Mouse (Mus musculus): ENCODE results near the gene Trarg1. TPM values are rescaled to one million over a fixed set of nuclear protein-coding genes. Genes with fewer than 3 reads are reported as not detected.
A peak's percentile ranks its signal among the peaks of the same experiment; 100 is the strongest.
"Not testable (repeated sequence)": the region's sequence is repeated elsewhere in the genome, so short reads cannot be mapped to it uniquely, and the experiment has no call there.

Trarg1 gene
- total RNA-seq (2014; rRNA removed; ENCODE audit: low replicate concordance), result 0.46 and 0.50 TPM in 2 replicates
- 0.82 and 0.92 TPM in 2 replicates for polyA plus RNA-seq (2015; fragmentation: Nextera tagmentation; extraction: Ambion mirVana)

- not testable (repeated sequence) for DNase-seq (ENCODE audit: low spot score); H3K9me3 ChIP-seq (replicated peaks; ENCODE audit: control insufficient read depth, low read length); H3K4me1 ChIP-seq (ENCODE audit: control insufficient read depth, insufficient read depth); ATAC-seq (ENCODE audit: insufficient read depth, low read depth); H3K9ac ChIP-seq (replicated peaks; ENCODE audit: low read depth, low read length); H3K4me3 ChIP-seq (ENCODE audit: low read depth, low read length); H3K36me3 ChIP-seq (replicated peaks; ENCODE audit: control insufficient read depth, insufficient read depth, low read length); H3K27ac ChIP-seq (ENCODE audit: low read depth)
- Histone ChIP-seq H3K27me3 (ENCODE audit: control insufficient read depth, insufficient read depth, low read length) (peaks cover 12% of the 10 kb centered on the region), H3K4me2 (ENCODE audit: low read depth, low read length) (peak within 1 kb of the TSS; percentile 18; the same call in 1 of the 2 replicates)
- WGBS, result 28% methylated on average over 7 of the region's 8 CpGs
Measured at GRCm38 (mm10) chr11:76679508-76679907, at the start of gene Trarg1. Gene Trarg1, plus strand, starts transcription at chr11:76679808.

GRCm38 (mm10) chr11:76630023-76630422 is 49.6 kb upstream of the Trarg1 start:
- Histone ChIP-seq H3K36me3 (replicated peaks; ENCODE audit: control insufficient read depth, insufficient read depth, low read length) (no peaks in the 10 kb centered on the region), H3K4me2 (ENCODE audit: low read depth, low read length) (no peak overlapping the region), H3K9ac (replicated peaks; ENCODE audit: low read depth, low read length) (no peak overlapping the region), H3K4me3 (ENCODE audit: low read depth, low read length) (no peak overlapping the region), H3K9me3 (replicated peaks; ENCODE audit: control insufficient read depth, low read length) (peaks cover 3% of the 10 kb centered on the region; the same call in 1 of the 2 replicates), H3K4me1 (ENCODE audit: control insufficient read depth, insufficient read depth) (peaks cover 6% of the 10 kb centered on the region; the same call in 1 of the 2 replicates), H3K27me3 (ENCODE audit: control insufficient read depth, insufficient read depth, low read length) (0 out of 2 replicates have a peak, but pooled peaks cover 5% of the 10 kb centered on the region), H3K27ac (ENCODE audit: low read depth) (no peak overlapping the region)
- ATAC-seq (ENCODE audit: insufficient read depth, low read depth) (no peak), DNase-seq (ENCODE audit: low spot score) (no peak)
- 66% methylated on average over 2 of the region's 2 CpGs for WGBS
- TF ChIP-seq EP300 (IDR thresholded peaks at IDR 0.05; ENCODE audit: low read depth) (no peak), CTCF (IDR thresholded peaks at IDR 0.05; ENCODE audit: low read depth) (no peak)

GRCm38 (mm10) chr11:76630487-76630886 is 49.1 kb upstream of the Trarg1 start:
- no peaks in the 10 kb centered on the region for H3K36me3 ChIP-seq (replicated peaks; ENCODE audit: control insufficient read depth, insufficient read depth, low read length)
- H3K4me1 ChIP-seq (ENCODE audit: control insufficient read depth, insufficient read depth), result peaks cover 6% of the 10 kb centered on the region; the same call in 1 of the 2 replicates
- ATAC-seq (ENCODE audit: insufficient read depth, low read depth) (no peak), DNase-seq (ENCODE audit: low spot score) (no peak)
- H3K4me2 ChIP-seq (ENCODE audit: low read depth, low read length), result no peak overlapping the region
- H3K9me3 ChIP-seq (replicated peaks; ENCODE audit: control insufficient read depth, low read length), result peaks cover 3% of the 10 kb centered on the region; the same call in 1 of the 2 replicates
- H3K27ac ChIP-seq (ENCODE audit: low read depth), result no peak overlapping the region
- no peak overlapping the region for H3K9ac ChIP-seq (replicated peaks; ENCODE audit: low read depth, low read length)
- H3K4me3 ChIP-seq (ENCODE audit: low read depth, low read length), result no peak overlapping the region
- 0 out of 2 replicates have a peak, but pooled peaks cover 5% of the 10 kb centered on the region for H3K27me3 ChIP-seq (ENCODE audit: control insufficient read depth, insufficient read depth, low read length)
- TF ChIP-seq EP300 (IDR thresholded peaks at IDR 0.05; ENCODE audit: low read depth) (no peak), CTCF (IDR thresholded peaks at IDR 0.05; ENCODE audit: low read depth) (no peak)
- WGBS, result 75% methylated on average over 5 of the region's 5 CpGs

GRCm38 (mm10) chr11:76639269-76639985 is 40.2 kb upstream of the Trarg1 start:
- Histone ChIP-seq H3K36me3 (replicated peaks; ENCODE audit: control insufficient read depth, insufficient read depth, low read length) (no peaks in the 10 kb centered on the region), H3K4me3 (ENCODE audit: low read depth, low read length) (no peak overlapping the region), H3K27ac (ENCODE audit: low read depth) (no peak overlapping the region), H3K9me3 (replicated peaks; ENCODE audit: control insufficient read depth, low read length) (no peaks in the 10 kb centered on the region), H3K27me3 (ENCODE audit: control insufficient read depth, insufficient read depth, low read length) (no peaks in the 10 kb centered on the region), H3K4me1 (ENCODE audit: control insufficient read depth, insufficient read depth) (no peaks in the 10 kb centered on the region), H3K9ac (replicated peaks; ENCODE audit: low read depth, low read length) (no peak overlapping the region), H3K4me2 (ENCODE audit: low read depth, low read length) (no peak overlapping the region)
- no peak for ATAC-seq (ENCODE audit: insufficient read depth, low read depth)
- DNase-seq (ENCODE audit: low spot score), result no peak
- TF ChIP-seq EP300 (IDR thresholded peaks at IDR 0.05; ENCODE audit: low read depth), result no peak
- TF ChIP-seq CTCF (IDR thresholded peaks at IDR 0.05; ENCODE audit: low read depth), result no peak
- 80% methylated on average over 17 of the region's 17 CpGs for WGBS

- H3K27me3 ChIP-seq (ENCODE audit: control insufficient read depth, insufficient read depth, low read length), result peaks cover 3% of the 10 kb centered on the region; the same call in 1 of the 2 replicates
- ATAC-seq (ENCODE audit: insufficient read depth, low read depth) (no peak), DNase-seq (ENCODE audit: low spot score) (no peak)
- H3K27ac ChIP-seq (ENCODE audit: low read depth), result no peak overlapping the region
- H3K9ac ChIP-seq (replicated peaks; ENCODE audit: low read depth, low read length), result no peak overlapping the region
- 76% methylated on average over 4 of the region's 4 CpGs for WGBS
- no peaks in the 10 kb centered on the region for H3K36me3 ChIP-seq (replicated peaks; ENCODE audit: control insufficient read depth, insufficient read depth, low read length)
- H3K4me3 ChIP-seq (ENCODE audit: low read depth, low read length), result no peak overlapping the region
- no peaks in the 10 kb centered on the region for H3K9me3 ChIP-seq (replicated peaks; ENCODE audit: control insufficient read depth, low read length)
- H3K4me2 ChIP-seq (ENCODE audit: low read depth, low read length), result no peak overlapping the region
- no peak for TF ChIP-seq CTCF (IDR thresholded peaks at IDR 0.05; ENCODE audit: low read depth)
- H3K4me1 ChIP-seq (ENCODE audit: control insufficient read depth, insufficient read depth), result no peaks in the 10 kb centered on the region
Measured at GRCm38 (mm10) chr11:76640231-76640630, 39.4 kb upstream of the Trarg1 start.
